Mouse (Mus musculus) T-helper 17 cell (primary cell): ENCODE measurements at regions not wholly inside any gene's neighbourhood (a gene's known extent, or its start where the extent isn't known, plus 50 kb on each side); places are given as distances from the start of the nearest gene placed in this dataset.

Experiments used
- in situ Hi-C, 2 experiments: fragments of 300-600 bp; cut with MboI, MseI; formaldehyde crosslinking; loops; 1 replicate in 1 of 2; 2 replicates in 1 of 2; pipeline ENCODE4 v1.15.1; 2025; ENCODE audit warnings: high pct_unique_total_duplicates in 2 of 2

DNA sequence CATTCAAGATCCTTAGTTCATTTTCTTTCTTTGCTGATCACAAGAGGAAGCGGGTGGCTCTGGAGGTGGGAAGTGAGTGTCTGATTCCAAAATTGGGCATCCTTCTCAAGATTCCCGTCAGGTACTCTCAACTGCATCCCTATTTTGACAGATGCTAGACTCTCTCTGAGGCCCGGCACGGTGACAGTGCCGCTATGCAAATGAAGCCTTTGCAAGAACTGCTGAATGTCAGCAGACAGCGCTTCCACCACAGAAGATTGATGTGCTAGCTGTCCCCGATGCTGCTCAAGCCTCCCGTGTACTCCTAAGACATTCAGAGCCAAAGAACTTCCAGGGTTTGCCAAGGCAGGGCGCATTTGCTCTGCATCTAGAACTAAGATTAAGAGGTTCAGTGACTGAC, 50.9 kb upstream of the Cpne4 start:
- in situ Hi-C loops = no loop called here

DNA sequence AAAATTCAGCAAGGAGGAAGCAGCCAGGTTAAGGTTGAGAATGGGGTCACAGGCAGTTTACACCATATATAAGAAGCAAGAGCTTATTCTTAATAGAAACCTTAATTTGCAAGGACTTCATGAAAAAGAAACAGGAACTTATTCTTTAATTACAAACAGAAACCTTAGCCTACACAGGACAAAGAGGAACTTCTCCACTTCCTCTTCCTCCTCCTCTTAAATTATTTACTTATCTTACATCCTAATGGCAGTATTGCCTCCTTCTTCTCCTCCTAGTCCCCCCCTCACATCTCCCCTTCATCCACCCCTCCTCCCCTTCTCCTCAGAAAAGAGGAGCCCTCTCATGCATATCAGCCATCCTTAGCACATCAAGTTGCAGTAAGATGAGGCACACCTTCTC, 56.4 kb upstream of the Cpne4 start:
- in situ Hi-C loops = no loop called here

DNA sequence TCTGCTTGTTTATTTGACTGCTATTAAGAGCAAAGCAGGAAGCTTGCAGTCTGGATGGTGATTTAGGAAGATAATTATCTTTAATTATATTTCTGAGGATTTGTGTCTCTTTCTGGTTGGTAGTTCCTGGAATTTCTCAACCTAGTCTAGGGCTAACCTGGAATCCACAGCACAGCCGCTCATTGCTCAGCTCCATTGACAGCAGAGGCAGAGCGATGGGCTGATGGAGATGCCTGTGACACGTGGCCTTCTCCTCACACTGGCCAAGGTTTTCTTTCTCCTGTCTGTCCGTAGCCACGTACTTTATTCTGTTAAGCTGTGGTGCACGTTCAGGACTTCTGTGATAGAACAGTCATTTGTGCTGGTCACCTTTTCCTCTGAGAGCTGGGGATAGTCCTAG, 57.7 kb upstream of the Cpne4 start:
- in situ Hi-C loops = no loop called here

DNA sequence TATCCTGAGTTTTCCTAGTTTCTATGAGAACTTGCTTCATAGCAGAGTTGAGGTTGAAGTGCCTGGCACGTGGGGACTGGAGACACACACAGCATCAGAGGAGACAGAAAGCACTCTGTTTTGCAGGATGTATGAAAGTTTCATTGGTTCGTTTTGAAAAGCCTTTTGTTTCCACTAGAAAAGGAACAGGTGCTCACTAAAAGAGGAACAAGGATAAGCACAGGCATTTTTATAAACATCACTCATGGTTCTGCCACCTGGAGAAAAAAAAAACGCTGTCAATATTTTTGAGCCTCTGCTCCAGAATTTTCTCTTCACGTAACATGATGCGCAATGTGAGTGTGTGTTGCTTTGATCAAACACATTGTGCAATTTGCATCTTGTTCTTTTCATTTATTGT, 64.6 kb upstream of the Cpne4 start:
- in situ Hi-C loops = no loop called here

DNA sequence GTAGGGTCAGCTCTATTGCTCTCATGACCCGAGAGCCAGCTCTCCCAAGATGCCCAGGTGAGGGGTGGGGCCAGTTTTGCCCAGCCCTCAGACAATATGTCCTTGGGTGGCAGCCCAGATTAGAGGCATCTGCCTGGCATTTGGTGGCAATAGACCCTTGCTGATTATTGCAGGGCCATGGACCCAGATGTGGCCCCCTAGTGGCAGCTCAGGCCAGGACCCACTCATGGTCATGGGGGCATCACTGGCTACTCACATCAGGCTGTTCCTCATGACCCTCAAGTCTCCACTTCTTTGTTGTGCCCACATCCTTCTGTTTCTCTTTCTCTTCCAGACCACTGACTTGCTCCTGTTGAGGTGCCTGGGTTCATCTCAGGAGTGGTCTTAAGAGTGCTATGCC, 66.4 kb upstream of the Cpne4 start:
- in situ Hi-C loops = no loop called here

DNA sequence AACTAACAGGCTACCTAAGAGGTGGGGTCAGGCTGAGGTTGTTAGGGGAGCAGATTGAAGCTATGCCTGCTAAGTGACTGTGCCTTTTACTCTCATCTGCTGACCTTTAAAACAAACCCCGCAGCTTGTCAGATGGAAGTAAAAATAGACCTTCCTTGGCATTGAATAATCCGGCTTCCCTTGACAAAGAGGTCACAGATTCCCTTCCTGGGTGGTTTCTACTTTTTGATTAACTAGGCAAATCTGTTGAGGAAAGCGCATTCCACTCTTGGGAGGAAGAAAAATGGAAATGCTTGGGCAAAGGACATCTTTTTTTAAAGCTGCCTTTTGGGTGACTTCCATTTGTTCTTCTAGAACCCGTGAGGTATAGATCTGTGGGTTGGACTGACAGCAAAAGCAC, 72.3 kb upstream of the Cpne4 start:
- in situ Hi-C loops = no loop called here

DNA sequence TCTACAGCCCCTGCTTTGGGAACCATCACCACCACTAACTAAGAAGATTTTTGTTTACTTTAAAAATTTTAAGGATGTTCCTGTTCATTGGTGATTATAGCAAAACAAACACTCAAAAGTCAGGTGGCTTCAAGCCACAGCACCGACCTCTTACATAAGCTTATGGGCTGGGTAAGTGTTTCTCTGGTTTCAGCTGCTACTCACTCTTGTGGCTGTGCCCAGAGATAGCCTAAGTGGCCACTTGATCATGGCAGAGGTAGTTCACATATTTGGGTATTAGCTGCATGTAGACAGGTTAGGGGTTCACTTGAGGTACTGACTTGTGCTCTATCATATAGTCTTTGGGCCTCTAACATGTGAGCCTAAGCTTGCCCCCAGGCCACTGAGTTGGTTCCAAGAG, 79.8 kb upstream of the Cpne4 start:
- in situ Hi-C loops = no loop called here

DNA sequence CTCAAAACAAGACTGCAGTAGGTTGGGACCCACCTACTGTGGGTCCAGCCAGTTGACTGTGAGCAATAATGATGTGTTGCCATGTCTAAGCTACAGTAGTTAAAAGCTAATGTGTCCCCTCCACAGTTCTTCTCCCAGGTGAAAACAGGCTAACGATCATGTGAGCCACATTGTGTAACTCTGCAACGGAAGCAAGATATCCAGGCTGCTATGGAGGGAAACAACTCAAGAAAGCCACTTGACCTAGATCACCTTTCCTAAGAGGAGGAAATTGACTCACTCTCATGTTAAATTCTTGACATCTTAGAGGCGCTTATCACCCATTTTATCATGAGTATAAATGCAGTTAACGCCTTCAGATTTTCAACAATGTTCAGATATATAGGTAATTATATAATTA, 83.4 kb upstream of the Cpne4 start:
- in situ Hi-C loops = no loop called here

DNA sequence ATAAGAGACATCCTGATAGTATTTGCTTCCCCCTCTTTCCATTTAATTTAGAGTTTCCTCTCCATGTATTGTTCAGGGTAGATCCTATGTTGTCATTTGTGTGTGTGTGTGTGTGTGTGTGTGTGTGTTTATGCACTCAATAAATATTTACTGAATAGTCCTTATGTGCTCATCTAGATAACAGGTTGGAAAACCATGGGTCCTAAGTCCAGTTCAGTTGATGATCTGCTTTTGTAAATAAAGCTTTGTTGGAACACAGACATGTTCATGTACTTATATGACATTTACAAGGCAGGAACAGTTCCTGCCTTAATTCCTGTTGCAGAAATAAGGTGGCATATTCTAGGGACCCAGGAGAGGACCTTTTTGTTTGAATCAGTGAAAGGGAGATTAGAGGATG, 87.0 kb upstream of the Cpne4 start:
- in situ Hi-C loops = no loop called here

DNA sequence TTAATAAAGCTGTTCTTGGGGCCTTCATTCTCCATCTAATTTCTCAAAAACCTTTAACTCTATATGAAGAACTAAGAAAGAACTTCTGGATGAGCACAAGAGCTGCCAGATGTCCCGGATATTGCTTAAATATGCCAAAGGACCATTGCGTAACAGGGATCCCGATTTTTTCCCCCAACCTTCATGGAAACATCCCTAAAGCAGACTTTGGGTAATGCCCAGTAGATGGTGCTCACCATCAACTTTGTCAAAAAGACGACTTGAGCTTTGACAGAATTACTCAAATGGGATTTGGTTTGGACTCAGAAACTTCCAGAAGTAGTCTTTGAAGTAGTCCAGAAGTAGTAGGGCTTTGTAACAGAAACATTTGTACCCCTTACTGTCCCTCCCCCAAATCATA, 89.5 kb upstream of the Cpne4 start:
- in situ Hi-C loops = no loop called here

DNA sequence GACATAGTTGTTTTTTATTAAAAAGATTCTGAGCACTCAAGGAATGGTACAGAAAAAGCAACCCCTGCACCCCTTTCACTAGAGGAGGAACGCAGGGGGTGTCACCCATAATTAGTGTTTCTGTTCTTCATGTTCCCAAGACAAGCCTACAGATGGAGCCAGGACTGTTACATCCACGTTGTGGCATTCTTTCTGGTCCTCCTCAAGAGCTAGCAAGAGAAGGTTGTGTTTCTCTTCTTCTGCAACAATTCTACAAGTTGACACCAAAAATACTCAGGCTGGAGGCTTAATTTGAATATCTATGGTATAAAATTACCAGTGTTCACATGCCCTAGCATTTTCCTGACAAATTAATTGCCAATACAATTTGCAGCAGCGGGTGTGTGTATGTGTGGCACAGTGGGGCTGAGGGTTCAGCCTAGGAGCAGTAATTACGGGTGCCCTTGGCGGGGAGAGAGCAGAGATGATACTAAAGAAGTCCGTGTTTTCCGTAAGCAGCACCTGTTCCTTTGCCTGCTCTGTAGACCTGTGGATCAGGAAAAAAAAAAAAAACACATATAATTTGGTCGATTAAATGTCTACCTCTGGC, 98.4 kb upstream of the Cpne4 start:
- in situ Hi-C loops = no loop called here

DNA sequence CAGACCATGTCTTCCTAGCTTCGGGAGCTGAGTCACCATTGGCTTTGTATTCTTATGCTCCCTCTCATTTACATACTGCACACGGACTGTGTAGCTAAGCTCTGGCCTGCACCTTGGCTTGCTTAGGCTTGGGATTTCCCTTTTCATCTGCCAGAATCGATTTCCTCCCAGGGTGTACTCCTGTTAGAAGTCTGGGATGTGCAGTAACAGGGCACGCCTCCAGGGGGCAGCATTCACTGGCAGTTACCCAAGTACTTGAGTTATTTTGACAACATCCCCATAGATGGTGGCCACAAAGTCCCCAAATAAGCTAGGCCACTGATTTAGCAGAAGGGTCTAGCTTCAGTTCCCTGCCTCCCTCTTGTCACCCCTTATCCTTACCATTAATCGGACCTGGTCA, 102.2 kb upstream of the Cpne4 start:
- in situ Hi-C loops = no loop called here

DNA sequence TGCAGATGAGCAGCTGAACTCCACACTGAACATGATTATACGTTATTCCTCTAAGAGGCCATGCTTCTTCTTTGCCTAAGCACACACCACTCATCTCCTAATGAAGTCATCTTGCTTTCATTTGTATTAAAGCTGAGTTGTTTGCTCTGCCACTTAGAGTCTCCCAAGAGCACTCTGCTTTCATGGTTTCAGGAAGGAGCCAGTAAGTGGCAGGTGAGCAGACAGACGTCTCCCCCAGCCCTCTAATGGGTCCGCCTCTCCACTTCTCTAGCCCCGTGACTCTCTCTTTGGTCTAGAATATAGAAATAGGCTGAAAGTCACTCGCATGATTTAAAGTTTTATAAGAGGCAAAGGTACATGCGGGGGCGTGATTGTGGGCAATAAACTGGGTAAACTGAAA, 103.8 kb upstream of the Cpne4 start:
- in situ Hi-C loops = no loop called here

DNA sequence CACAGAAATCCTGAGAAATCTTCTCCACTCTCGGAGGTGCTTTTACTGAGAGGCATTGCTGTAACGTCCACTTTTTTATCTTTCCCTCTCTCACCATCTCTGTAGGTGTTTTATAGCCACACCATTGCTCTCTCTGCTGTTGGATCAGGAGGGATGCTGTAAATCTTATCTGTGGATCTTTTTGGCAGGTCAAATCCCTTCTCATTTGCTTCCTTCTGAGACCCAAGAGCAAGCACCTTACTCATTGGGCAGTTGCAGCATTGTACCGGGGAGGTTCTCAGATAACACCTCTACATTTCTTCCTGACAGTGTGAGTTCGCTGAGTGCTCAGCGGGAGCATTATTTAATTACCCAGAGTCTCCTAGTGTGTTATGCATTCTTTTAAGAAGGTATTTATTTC, 75.5 kb upstream of the Acpp start:
- in situ Hi-C loops = loop anchor here in 1 of 2 experiments (10.0 kb wide), 2 partner anchors 808 to 1548 kb away; no protein-coding TSS in a partner anchor

DNA sequence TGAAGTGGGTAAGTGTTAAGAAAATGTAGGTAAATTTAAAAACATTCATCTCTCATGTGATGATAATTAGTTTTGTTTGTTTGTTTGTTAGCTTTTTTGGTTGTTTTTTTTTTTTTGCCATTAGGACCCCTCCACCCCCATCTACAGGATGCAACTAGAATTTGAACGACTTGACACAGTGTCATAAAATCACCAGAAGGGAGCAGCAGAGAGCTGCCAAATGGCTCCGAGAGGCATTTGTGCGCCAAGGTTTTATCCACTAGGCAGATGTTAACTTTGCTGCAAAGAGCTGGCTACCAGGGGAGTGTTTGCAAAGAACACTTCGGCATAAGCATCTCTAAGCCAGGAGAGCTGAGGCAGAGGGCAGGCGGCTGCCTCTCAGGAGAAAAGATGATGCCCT, 72.7 kb upstream of the Acpp start:
- in situ Hi-C loops = loop anchor here in 1 of 2 experiments (10.0 kb wide), 2 partner anchors 805 to 1545 kb away; no protein-coding TSS in a partner anchor

DNA sequence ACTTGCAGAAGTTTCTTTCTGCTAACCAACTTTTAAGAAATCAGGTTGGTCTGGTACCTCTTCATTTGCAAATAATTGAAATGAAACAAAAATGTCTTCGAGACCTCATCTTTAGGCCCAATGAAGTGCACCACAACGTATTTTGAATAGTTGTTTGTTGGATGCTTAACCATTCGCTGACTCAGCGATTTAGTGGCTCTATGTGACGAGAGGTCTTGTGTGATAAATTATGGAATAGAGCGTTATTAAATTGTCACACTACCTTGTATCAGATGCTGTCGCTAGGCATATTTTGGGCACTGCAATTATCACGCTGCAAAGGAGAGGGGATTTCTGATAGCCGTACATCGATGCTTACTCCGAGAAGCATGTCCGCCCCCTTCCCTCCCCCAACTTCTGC, 71.8 kb upstream of the Acpp start:
- in situ Hi-C loops = no loop called here

DNA sequence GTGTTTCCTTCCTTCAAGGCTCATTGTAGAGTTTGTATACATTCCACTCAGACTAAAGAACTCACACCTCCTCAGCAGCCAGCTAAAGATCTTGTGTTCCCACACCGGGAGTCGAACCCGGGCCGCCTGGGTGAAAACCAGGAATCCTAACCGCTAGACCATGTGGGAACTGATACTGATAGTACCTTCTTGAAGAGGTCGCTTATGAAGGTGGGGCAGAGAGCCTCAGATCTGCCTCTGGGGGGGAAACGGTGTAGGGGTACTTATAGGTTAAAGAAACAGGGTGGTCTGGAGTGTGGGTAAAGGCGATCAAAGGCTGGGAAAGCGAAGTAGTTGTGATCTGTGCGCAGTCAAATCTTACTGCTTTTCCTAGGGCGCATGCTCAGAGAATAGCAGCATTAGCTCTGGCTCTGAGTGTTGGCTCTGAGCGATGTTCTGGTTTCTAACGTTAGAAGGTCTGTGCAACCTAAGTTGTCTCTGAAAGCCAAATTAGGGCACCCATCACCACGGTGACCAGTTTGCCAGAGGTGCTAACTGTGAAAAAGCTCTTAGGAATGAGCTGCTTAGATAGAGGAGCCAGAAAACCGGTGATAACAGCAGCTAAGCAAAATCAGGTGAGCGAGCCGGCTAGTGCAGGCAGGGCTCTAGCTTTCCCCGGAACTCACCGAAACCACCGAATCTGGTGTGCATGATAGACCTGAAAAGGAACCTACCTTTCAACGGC, 71.2 kb upstream of the Acpp start:
- in situ Hi-C loops = no loop called here

DNA sequence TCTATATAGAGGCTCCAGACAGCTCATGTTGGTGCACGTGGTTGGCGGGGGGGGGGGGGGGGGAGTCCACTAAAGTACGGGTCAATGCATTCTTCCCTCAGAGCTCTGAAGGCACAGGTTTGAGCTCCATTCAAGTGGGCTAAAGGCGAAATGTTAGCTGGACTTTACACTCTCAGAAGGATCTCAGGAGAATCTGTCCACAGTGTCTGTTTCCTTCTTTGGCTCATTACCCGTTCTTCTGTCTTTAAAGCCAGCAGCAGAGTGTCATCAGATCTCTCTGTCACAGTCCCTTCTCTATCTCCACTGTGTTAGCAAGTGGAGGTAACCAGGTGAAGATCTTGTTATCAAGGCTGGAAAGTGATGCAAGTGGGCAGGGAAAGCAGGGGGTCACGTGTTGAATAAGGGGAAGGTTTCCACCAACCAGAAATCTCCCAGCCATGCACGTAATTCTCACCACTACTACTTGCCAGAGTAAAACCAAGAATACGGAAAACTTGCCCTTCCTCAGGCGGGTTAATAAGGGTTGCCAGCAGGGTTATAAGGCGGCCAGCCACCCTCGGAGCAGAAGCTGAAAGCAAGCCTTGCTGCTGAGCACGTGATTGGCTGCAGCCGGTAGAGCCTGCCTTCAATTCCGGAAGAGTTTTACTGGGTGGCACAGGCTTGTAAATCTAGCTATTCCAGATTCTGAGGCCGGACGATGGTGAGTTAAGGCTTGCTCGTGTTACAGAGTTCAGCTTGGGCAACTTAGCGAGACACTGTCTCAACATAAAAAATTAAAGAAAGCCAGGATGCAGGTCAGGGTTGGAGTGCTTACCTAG, 70.2 kb upstream of the Acpp start:
- in situ Hi-C loops = no loop called here

DNA sequence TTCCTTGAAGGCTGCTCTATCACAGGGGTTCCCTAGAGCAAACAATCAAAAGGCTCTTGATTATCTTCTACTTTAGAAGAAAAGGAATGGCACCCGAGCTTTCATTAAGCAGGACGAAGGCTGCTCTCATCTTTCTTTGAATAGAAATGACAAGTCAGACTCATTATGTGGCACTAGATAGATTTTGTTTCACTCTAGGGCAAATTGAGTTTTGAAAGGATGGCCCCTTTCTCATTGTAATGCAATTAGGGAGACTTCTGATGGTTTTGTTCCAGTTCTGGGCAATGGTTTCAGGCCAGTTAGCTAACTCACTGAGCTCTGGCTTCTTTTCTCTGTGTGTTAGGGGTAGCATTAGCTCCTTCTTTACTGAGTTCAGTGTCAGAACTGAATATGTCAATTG, 69.5 kb upstream of the Acpp start:
- in situ Hi-C loops = no loop called here

DNA sequence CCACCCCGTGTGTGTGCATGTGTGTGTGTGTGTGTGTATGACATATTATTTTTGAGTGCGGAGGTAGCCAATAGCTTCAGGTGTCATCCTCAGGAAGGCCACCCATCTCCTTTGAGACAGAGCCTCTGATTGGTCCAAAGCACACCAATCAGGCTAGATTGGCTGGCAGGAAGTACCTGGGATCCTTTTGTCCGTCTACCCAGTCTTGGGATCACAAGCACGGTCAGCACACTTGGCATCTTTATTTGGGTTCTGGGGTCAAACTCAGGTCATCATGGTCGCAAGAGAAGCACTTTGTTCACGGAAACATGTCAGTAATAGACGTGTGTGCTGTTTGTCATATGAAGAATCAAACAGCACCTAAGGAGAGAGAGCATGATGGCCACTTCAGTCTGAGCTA, 68.9 kb upstream of the Acpp start:
- in situ Hi-C loops = no loop called here

DNA sequence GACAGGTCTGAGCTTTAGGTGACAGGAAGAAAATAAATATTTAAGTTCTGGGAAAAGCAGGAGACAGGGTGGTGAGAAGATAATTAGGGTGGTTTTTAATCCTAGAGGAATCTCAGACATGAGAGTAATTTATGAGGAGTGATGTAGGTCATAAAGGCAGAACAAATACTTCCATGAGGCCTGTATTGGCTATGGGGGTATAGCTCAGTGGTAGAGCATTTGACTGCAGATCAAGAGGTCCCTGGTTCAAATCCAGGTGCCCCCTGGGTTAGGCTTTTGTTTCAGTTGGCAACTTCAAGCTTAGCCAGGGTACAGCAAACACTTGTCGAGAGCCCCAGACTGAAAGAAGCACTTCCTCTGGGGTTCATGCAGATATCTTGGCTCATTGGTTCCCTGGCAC, 66.3 kb upstream of the Acpp start:
- in situ Hi-C loops = no loop called here

DNA sequence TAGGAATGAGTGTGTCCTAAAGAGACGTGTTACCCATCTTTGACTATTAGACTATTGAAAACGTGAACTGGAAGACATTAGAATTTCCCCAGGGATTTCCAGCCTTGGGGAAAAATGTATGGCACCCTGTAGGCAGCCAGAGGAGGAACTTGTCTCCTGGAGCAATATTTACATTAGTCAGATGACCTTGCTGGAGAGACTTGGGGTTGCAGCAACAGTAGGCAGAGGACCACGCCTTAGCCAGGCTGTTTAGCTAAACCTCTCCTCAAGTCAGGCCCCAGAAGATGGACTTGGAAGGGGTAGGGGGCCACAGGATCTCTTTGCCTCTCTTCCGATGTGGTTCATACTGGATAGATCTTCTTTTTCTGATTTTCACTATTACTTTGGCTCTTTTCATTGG, 64.1 kb upstream of the Acpp start:
- in situ Hi-C loops = no loop called here

DNA sequence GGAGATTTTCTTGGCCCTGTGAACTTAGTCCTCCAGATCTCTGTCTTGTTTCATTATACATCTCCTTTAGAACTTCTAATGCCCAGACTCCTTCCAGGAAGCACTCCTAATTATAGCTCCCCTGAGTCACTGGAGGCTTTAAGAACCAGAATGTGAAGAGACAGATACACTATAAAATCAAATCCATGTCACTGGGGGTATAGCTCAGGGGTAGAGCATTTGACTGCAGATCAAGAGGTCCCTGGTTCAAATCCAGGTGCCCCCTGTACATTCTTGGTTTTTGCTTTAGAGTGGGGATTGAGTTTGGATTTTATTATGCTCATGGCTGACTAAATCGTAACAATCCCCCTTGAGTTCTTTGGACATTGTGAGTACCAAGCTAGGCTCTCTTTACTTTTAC, 62.4 kb upstream of the Acpp start:
- in situ Hi-C loops = no loop called here
